Mouse (Mus musculus): ENCODE data around the gene Rhox8.
"Not testable (repeated sequence)": the region's sequence is repeated elsewhere in the genome, so short reads cannot be mapped to it uniquely, and the experiment has no call there.

Gene Rhox8

DNA sequence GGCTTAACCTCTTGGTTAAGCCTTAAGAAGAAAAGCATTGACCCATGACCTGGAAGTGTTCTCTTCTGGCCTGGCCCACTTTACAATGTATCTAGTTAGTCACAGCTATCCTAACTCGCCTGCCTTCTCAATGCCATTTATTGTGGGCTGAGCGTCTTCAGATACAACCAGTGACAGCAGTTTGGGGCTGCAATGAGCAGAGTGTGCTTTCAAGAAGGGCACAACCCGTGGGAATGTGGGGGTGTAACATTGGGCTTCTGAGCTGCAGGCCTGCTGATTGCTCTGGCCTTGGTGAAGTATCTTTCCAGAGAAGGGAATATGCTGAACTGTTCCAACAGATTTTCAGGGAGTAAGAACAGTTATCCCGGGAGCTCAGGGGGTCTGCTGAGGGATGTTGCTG lies at the start of gene Rhox8:
Gene Rhox8 (minus strand): TSS at position 101 of the 400 bp plus-strand sequence.
- no peak for DNase-seq (ENCODE audit: extremely low spot score, low spot score)

DNA sequence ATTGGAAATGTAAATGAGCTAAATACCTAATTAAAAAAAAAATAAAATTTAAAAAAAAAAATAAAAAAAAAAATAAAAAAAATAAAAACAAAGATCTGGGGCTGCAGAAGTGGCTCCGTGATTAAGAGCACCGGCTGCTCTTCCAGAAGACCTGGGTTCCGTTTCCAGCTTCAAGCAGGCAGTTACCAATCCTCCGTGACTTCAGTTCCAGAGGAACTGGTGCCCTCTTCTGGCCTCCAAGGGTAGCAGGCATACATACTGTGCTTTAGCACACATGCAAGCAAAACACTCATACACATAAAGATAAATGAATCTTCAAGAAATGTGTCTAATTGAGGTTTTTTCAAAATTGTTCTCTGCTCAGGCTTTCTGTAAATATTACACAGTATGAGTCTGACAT lies 37.6 kb upstream of the Rhox8 start:
- DNase-seq (ENCODE audit: extremely low spot score, low spot score) = no peak

DNA sequence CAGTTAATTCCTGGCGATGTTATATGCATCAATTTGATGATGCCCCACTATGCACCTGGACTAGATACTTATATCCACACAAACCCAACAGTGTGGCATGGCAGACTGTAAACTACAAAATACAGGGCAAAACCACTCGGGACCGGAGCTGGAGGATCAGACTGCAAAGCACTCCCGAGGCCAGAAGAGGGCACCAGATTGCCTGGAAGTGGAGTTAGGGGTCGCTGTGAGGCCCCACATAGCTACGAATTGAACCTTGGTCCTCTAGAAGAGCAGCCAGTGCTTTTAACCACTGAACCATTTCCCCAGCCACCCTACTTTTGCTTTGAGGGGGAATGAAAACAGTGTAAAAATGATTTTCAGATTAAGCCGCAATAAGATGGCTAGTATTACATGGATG lies 29.8 kb upstream of the Rhox8 start:
- DNase-seq (ENCODE audit: extremely low spot score, low spot score) = no peak

DNA sequence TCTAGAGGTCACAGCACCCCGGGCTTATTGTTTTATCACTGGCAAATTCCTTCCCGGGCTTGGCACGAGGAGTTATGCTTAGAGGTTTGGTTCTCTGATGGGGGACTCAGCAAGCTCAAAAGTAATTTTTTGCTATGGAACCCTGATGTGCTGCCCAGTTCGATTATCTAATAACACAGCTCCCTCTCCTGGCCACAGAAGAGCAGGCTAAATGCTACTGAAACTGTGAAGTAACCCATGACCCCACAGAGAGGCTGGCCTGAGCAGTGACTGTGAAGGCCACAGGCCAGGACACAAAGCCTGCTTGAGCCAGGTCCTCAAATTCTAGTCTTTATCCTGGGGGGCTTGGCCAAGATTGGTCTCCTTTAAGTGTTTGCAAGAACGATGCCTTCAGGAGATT lies 25.0 kb upstream of the Rhox8 start:
- DNase-seq (ENCODE audit: extremely low spot score, low spot score) = no peak

DNA sequence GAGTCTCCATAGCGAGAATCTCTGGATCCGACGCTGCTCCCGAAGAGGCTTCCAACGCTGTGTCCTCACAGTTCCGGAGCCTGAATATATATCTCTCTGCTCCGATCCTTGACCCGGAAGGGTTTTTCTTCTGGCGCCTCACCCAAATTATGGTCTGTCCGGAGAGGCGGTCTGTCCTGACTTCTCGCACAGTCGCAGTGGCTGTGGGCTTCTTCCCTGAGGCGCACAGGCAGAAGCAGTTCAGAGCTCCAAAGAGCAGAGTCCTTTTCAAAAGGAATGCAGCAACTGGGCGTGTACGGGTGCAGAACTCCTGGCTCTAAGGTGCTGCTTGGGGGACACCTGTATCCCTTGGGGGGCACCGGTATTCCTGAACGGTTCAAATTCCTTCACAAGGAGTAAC lies 22.9 kb upstream of the Rhox8 start, which contains the start of gene Rhox9:
Gene Rhox9 (minus strand): TSS at position 101 of the 400 bp plus-strand sequence.
- DNase-seq (ENCODE audit: extremely low spot score, low spot score) = not testable (repeated sequence)

DNA sequence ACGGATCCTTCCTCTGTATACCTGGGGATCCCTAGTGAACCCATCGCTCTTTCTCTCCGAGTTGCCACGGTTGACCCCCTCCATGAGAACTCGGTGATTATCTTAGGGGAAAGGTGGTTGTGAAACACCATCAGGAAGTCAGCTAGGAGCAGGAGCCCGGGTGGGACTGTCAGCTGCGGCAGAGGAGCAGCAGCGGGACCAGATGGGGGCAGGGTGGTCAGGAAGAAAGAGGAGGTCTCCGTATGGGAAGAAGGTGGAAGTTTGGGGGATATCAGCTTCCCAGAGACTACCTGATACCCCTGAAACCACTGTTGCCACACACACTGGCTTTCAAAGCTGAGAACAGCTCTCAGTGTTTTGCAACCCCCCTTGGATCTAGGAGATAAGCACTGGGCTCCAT lies 18.4 kb upstream of the Rhox8 start, which contains the start of gene Rhox7b:
Gene Rhox7b (minus strand): TSS at position 101 of the 400 bp plus-strand sequence.
- not testable (repeated sequence) for DNase-seq (ENCODE audit: extremely low spot score, low spot score)

DNA sequence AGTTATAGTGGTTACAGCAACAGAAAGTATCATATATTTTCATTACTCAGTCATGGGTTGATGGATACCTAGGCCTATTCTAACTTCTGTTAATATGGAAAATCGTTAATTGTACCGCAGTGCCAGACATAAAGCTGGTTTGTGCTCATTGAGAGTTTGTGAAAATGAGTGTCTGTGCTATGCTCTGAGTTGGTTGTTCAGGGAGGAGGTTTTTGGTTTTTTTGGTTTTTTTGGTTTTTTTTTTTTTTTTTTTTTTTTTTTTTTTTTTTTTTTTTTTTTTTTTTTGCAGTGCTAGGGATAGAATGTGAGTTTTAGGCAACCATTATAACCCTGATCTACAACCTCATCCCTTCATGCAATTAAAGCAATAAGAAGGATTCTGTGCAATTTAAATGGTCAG lies 7.1 kb downstream of the Rhox8 start:
- no peak for DNase-seq (ENCODE audit: extremely low spot score, low spot score)

DNA sequence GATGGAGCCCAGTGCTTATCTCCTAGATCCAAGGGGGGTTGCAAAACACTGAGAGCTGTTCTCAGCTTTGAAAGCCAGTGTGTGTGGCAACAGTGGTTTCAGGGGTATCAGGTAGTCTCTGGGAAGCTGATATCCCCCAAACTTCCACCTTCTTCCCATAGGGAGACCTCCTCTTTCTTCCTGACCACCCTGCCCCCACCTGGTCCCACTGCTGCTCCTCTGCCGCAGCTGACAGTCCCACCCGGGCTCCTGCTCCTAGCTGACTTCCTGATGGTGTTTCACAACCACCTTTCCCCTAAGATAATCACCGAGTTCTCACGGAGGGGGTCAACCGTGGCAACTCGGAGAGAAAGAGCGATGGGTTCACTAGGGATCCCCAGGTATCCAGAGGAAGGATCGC lies 47.4 kb downstream of the Rhox8 start, which contains the start of gene Rhox7a:
Gene Rhox7a (plus strand): TSS at position 301 of the 400 bp plus-strand sequence.
- DNase-seq (ENCODE audit: extremely low spot score, low spot score) = not testable (repeated sequence)

DNA sequence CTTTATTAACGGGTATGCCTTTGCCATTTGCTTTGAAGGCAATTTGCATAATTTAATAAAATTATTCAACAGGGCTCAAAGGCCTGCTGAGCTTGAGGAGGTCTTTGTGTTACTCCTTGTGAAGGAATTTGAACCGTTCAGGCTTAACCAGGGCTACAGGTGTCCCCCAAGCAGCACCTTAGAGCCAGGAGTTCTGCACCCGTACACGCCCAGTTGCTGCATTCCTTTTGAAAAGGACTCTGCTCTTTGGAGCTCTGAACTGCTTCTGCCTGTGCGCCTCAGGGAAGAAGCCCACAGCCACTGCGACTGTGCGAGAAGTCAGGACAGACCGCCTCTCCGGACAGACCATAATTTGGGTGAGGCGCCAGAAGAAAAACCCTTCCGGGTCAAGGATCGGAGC lies 52.1 kb downstream of the Rhox8 start, which contains the start of gene Rhox6:
Gene Rhox6 (plus strand): TSS at position 301 of the 400 bp plus-strand sequence.
- not testable (repeated sequence) for DNase-seq (ENCODE audit: extremely low spot score, low spot score)
